Mouse (Mus musculus): ENCODE data around the gene Nsun6.

- TF ChIP-seq CTCF (IDR thresholded peaks at IDR 0.05; ENCODE audit: control insufficient read depth, insufficient read depth, low read length) (no peak), POLR2A (IDR thresholded peaks at IDR 0.05; ENCODE audit: borderline replicate concordance, control insufficient read depth, low read depth, low read length) (no peak)
These were observed 6.0 kb upstream of the Nsun6 start for GRCm38 (mm10) chr2:15060856-15061255.

All from bone marrow, adult 2 months (tissue).